Mouse (Mus musculus): ENCODE results near the gene Actr1a.
A peak's percentile ranks its signal among the peaks of the same experiment; 100 is the strongest.

Gene Actr1a

GRCm38 (mm10) chr19:46356701-46357138, 38.8 kb downstream of the Actr1a start:
- DNase-seq (ENCODE audit: extremely low read depth, low read depth, low spot score): no peak

DNA sequence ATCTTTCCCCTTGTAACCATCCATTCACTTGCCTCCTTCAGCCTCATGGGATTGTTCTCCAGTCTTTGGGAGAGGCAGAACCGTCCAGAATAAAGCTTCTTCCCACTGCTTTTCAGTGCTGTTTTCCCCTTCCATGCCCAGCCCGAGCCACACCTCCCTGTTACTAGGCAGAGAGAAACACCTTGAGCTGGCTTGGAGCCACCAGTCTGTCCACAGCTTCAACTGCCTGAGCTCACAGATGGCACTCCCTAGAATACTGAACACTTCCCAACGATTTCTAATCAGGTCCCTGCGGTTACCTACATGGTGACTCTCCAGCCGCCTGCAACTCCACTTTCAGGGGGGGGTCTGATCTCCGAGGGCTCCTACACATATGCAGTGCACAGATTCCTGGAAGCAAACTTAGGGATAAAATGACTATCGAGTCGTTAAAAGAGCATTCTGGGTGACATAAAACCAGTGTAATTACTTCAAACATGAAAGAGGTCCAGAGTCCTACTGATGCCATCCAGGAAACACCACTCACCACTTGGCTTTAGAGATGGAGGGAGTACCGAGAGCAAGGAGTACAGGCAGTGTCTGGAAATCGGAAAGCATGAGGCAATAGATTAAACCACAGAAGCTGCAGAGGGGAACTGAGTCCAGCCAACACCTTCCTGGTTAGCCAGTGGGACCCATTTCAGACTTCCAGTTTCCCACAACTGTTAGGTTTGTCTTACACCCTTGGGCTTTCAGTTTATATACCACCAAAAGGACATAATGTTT, 45.2 kb downstream of the Actr1a start, which contains the start of gene 2310034G01Rik:
Gene 2310034G01Rik (minus strand): TSS at position 135 of the 765 bp plus-strand sequence.
- no peak for DNase-seq (ENCODE audit: extremely low read depth, low read depth, low spot score)

DNA sequence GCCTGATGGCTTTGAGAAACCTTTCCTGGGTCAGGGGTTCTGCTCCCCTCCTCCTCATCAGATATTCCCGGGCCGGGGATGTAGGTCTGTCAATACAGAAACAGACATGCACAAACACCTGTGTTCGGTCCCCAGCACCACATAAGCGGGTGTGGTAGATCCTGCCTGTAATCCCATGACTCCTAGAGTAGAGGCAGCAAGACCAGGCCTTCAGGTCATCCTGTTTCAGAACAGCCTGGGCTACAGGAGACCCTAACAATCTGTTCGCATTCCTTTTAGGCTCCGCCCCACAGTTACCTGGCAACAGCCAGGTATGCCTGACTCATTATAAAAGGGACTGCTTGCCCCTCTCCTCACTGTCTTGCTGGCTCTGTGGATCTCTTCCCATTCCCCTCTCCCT, 46.0 kb downstream of the Actr1a start:
- DNase-seq (ENCODE audit: extremely low read depth, low read depth, low spot score): no peak

GRCm38 (mm10) chr19:46348761-46349458, 46.6 kb downstream of the Actr1a start:
- DNase-seq (ENCODE audit: extremely low read depth, low read depth, low spot score): no peak

DNA sequence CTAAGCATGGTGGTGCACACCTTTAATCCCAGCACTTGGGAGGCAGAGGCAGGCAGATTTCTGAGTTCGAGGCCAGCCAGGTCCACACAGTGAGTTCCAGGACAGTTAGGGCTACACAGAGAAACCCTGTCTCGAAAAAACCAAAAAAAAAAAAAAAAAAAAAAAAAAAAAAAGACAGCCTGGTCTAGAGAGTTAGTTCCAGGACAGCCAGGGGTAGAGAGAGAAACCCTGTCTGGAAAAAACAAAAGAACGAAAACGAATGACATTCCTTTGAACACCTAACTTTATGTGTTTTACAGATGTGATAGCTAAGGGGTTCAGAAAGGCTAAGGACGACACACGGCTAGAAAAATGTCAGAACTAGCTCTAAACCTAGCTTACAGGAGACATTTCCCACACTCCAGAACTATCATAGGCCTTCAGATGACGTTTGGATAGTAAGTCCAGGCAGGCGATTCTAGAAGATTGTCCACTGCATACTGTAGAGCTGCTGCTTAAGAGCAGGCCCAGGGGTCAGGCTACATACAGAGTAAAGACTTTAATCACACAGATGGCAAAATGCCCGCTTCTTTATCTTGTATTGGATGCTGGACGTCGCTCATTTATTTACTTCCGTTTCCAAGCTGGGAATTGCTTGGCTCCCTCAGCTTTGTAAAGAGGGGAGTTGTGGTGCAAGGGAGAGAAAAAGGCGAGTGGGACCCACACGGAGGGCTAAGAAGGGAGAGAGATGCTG, 47.4 kb downstream of the Actr1a start:
- DNase-seq (ENCODE audit: extremely low read depth, low read depth, low spot score): no peak

- DNase-seq (ENCODE audit: extremely low read depth, low read depth, low spot score): no peak
Measured at GRCm38 (mm10) chr19:46347146-46347545, 48.4 kb downstream of the Actr1a start.

DNA sequence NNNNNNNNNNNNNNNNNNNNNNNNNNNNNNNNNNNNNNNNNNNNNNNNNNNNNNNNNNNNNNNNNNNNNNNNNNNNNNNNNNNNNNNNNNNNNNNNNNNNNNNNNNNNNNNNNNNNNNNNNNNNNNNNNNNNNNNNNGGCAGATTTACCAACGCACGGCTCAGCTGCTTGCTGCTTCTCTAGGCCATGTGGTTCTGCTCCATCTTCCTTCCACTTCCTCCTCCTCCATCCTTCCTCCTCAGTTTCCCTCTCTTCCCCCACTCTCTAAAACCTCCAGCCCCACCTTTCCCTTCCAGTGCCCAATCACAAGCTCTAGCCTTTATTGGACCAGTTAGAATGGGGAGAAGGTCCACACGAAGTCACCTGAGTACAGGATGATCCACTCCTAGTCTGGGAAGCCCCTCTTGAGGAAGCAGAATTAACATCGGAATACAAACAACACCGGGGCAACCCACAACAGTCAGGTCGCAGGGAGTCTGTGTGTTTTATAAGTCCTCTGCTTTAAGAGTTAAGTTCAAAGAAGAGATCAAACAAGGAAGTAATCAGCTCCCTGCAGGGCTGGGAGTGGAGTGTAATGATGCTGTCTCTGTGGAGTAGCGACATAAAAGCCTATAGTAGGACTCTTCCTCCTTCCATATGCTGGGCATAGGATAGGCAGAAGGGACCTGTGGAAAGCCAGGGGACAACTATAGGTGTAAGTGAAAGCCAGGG, 50.7 kb downstream of the Actr1a start:
- no peak for DNase-seq (ENCODE audit: extremely low read depth, low read depth, low spot score)

DNA sequence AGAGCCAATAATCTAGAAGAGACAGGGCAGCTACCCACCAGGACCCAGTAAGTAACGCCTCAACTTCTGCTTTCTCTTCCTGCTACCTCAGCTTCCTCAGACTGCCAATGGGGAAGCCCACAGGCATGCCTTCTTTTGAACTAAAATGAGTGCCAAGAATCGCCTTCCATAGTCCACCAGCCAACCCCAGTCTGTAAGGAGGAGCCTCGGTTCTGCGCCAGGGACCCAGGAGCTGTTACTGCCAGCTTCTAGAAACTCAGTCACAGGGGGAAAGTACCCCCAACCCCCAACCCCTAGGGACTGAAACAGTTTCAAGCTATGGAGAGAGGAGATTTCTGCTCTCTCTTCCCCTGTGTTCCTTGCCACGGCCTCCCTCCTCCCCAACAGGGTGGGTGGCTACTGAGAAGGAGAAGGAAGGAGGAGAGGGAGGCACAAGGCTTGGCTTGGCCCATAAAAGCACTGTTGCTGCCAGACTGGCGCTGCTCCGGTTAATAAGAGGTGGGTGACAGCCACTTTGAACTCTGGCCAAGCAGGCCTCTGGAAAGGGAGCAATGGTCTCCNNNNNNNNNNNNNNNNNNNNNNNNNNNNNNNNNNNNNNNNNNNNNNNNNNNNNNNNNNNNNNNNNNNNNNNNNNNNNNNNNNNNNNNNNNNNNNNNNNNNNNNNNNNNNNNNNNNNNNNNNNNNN, 56.1 kb downstream of the Actr1a start:
- DNase-seq (ENCODE audit: extremely low read depth, low read depth, low spot score): no peak

- no peak for DNase-seq (ENCODE audit: extremely low read depth, low read depth, low spot score)
Measured at GRCm38 (mm10) chr19:46338942-46339286, 56.6 kb downstream of the Actr1a start.

DNA sequence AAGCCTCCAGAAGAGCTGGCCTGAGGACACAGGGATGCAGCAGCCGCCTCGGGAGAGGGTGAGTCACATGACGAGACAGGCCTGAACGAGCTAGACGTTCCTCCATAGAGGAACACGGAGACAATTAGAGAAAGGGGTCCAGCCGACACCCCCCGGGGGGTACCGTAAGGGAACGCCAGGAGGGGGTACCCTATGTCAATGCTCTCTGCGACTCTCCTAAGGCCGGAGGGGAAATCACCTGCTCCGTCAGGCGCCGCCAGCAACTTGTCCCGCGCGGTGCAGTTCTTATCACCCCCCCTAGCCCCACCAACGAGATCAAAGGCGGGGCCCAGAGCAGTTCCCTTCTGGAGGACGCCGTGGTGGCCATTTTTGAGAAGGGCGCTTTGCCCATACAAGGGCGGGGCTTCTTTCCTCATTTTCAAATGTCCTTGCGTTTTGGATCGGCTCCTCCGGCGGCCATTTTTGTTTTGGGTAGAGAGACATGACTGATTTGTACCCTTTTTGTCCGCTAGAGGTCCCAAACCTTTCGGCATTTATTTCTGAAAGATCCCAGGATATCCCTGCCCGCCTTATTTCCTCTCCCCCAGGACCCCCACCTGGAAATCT, 57.1 kb downstream of the Actr1a start, which contains the start of gene Cuedc2:
Gene Cuedc2 (minus strand): TSS at position 372 of the 606 bp plus-strand sequence.
- DNase-seq (ENCODE audit: extremely low read depth, low read depth, low spot score): peak; percentile 76

DNA sequence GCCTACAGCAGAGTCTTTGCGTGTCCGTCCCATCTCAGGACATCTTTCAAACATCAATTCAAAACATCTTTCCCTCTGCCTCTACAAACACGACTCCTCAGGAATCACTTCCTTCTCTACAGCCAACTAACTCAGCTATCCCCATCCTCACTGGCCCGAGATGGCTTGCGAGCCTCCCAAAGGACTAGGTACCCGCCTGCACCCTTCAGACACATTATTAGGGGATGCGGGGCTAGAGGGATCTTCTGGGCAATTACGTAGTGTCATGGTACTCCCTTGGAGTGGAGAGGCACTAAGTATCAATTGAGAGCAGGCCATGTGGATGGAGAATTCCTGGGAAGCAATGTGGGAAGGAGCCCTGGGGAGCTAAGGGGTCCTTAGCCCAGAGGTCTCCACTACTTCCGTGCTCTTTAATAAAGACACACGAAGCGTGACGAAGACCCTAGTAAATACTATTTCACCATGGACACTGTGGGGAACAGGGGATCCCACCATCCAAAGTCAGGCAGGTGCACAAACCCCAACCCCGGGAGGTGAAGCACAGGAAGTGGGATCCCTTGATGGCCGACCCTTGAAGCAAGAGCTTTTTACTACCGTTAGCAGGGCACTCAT, 57.7 kb downstream of the Actr1a start:
- DNase-seq (ENCODE audit: extremely low read depth, low read depth, low spot score): no peak

- DNase-seq (ENCODE audit: extremely low read depth, low read depth, low spot score): no peak
Measured at GRCm38 (mm10) chr19:46333906-46334305, 61.6 kb downstream of the Actr1a start.

DNA sequence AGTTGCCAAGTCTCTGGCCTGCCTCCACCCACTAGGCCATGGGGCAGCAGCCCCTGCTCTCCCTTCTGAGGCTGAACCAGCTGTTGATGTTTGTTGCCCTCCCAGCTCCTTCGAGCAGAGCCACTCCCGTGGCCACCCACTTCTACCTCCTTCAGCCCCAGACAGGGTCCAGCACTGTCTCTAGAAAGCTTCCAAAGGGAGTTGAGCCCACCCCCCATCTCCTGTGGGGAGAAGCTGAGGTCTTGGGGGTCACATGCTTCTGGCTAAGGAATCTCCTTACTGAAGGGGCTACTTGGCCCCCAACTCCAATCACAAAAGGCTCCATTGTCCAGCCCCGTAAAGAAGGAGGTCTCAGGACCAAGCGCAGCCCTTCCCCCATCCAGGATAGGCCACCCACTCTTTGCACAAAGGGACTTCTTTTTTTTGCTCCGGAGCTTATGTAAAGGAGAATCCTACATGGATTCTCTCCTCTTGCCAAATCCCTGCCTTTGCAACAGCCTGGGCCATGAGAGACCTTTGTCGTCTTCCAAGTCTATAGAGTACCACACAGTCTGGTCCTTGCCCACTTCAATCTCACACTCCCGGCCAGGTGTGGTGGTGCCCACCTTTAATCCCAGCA, 62.7 kb downstream of the Actr1a start:
- no peak for DNase-seq (ENCODE audit: extremely low read depth, low read depth, low spot score)

DNA sequence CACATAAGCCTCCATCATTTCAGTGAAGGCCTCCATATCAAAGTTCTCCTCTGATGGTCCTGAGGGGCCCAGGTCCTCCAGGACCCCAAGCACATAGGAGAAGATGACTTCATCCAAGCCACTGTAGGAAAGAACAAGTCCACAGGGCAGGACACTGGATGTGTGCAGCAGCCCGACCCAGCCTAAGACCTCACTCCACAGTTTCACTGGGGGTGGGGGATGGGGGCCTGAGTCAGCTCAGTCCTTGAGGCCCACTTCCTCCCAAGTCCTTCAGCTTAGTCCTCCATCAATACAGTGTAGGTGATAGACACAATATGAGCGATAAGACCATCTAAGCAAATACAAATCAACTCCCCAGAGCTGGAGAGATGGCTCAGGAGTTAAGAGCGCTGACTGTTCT, 63.6 kb downstream of the Actr1a start:
- DNase-seq (ENCODE audit: extremely low read depth, low read depth, low spot score): no peak

- DNase-seq (ENCODE audit: extremely low read depth, low read depth, low spot score): no peak
Measured at GRCm38 (mm10) chr19:46331326-46331725, 64.2 kb downstream of the Actr1a start.

- DNase-seq (ENCODE audit: extremely low read depth, low read depth, low spot score): no peak
Measured at GRCm38 (mm10) chr19:46330696-46331095, 64.9 kb downstream of the Actr1a start.

DNA sequence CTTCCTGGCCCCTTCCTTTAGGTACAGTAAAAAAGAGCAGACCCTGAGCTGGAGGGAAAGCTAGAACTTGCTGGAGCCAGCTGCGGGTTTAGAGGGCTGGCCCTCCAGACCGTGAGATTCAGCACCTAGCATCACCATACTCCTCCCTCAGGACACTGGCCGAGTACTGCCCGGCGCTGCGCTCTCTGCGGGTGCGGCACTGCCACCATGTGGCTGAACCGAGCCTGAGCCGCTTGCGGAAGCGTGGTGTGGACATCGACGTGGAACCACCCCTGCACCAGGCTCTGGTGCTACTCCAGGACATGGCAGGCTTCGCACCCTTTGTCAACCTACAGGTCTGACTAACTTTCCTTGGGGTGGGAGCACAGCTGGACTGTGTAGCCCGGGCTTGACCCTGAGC, 65.6 kb downstream of the Actr1a start:
- DNase-seq (ENCODE audit: extremely low read depth, low read depth, low spot score): no peak

DNA sequence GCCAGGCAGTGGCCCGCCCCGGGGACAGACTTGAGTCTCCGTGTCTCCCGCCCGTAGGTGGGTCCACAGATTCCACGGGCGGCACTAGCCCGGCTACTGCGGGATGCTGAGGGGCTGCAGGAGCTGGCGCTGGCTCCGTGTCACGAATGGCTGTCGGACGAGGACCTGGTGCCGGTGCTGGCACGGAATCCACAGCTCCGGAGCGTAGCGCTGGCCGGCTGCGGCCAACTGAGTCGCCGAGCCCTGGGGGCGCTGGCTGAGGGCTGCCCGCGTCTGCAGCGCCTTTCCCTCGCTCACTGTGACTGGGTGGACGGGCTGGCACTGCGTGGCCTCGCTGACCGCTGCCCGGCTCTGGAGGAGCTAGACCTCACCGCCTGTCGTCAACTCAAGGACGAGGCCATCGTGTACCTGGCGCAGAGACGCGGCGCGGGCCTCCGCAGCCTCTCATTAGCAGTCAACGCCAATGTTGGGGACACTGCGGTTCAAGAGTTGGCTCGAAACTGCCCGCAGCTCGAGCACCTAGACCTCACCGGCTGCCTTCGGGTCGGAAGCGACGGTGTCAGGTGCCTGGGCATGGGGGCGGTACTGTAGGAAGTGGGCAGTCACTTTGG, 66.4 kb downstream of the Actr1a start:
- DNase-seq (ENCODE audit: extremely low read depth, low read depth, low spot score): no peak

All from fat pad, adult 2 months (tissue).